14 mouse cellular contexts compared by ENCODE assay signal in the genomic region with DNA sequence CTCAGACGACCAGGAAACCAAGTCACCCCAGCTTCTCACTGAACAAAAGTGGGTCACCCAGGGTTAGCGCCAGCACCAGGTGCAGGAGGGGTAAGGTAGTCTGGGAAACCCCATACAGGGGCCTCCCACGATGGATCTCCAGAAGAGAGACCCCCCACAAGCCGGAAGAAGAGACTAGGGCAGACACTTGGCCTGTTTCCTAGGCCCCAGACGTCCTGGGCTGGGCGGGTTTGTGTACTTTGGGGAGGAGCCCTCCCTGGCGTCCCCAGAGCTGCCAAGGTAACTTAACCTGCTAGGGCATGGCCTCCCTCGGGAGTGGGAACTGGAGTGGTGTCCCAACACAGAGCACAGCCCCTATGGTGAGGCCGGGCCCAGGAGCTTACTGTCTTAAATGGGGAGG. TPM values are rescaled to one million over a fixed set of nuclear protein-coding genes. Genes with fewer than 3 reads are reported as not detected.
DNase-seq lines count a peak whose midpoint lies in the region; ATAC-seq and TF ChIP-seq lines count a peak whose summit lies in the region.
"Had no signal": no experiment of that assay in that cellular context is flagged by ENCODE, and none has a peak within 500 bp of the region (broad histone marks: within the 10 kb centered on the region; RNA-seq: fewer than 3 reads in every experiment).

No protein-coding gene starts in this region.

- WGBS in heart, postnatal 0 days, result 48% methylated on average over 9 of the region's 9 CpGs
- WGBS in embryonic facial prominence, embryonic 11.5 days, result 45% methylated on average over 9 of the region's 9 CpGs
- WGBS in intestine, embryonic 16.5 days, result 33% methylated on average over 9 of the region's 9 CpGs
- 26% methylated on average over 9 of the region's 9 CpGs for whole genome bisulfite sequencing in stomach, postnatal 0 days
- 34% methylated on average over 9 of the region's 9 CpGs for WGBS in liver, postnatal 0 days (ENCODE audit: insufficient replicate concordance)

- peak overlapping the region; percentile 21; the same call in 1 of the 2 replicates for H3K4me2 ChIP-seq in heart, postnatal 0 days (ENCODE audit: low read depth, low read length)
- H3K4me2 ChIP-seq in embryonic facial prominence, embryonic 11.5 days (ENCODE audit: low read depth, low read length), result no peak overlapping the region
- no peak overlapping the region for H3K4me2 ChIP-seq in intestine, embryonic 16.5 days (ENCODE audit: low read depth, low read length)
- H3K4me2 ChIP-seq in stomach, postnatal 0 days (replicated peaks; ENCODE audit: low read depth), result peak overlapping the region; percentile 25
- H3K4me2 ChIP-seq in liver, postnatal 0 days (ENCODE audit: low read depth, low read length), result no peak overlapping the region
- H3K4me2 ChIP-seq: forebrain, embryonic 12.5 days; limb, embryonic 15.5 days; neural tube, embryonic 15.5 days had no signal

- DNase-seq in heart, postnatal 0 days (ENCODE audit: low spot score), result no peak
- no peak for DNase-seq in heart, adult 11 months
- no peak for DNase-seq in embryonic facial prominence, embryonic 11.5 days (ENCODE audit: low spot score)
- DNase-seq in stomach, postnatal 0 days (ENCODE audit: low spot score), result peak; percentile 72
- no peak for DNase-seq in liver, postnatal 0 days
- no peak for DNase-seq in left cerebral cortex, adult 2 months (ENCODE audit: extremely low spot score in 1 of 2, low spot score in 2 of 2)
- DNase-seq: heart, postnatal 36 days; midbrain, embryonic 14.5 days had no signal

- H3K27ac ChIP-seq in heart, postnatal 0 days (ENCODE audit: low read depth), result peak overlapping the region; percentile 47; the same call in 1 of the 2 replicates
- no peak overlapping the region for H3K27ac ChIP-seq in embryonic facial prominence, embryonic 11.5 days (replicated peaks; ENCODE audit: low read depth, low read length)
- H3K27ac ChIP-seq in intestine, embryonic 16.5 days (ENCODE audit: low read length), result peak overlapping the region; percentile 66
- 0 out of 2 replicates have a peak overlapping the region, but pooled peaks have one; percentile 8 for H3K27ac ChIP-seq in stomach, postnatal 0 days (replicated peaks)
- H3K27ac ChIP-seq in liver, postnatal 0 days (ENCODE audit: low read depth), result no peak overlapping the region
- no peak overlapping the region for H3K27ac ChIP-seq in left cerebral cortex, adult 2 months
- H3K27ac ChIP-seq: forebrain, embryonic 12.5 days; limb, embryonic 15.5 days; neural tube, embryonic 15.5 days had no signal

- intact Hi-C loops in left cerebral cortex, adult 2 months (cut with DNase I), result no loop called here

- TF ChIP-seq CTCF in heart, postnatal 0 days (IDR thresholded peaks at IDR 0.05; ENCODE audit: low read depth), result no peak
- no peak for TF ChIP-seq CTCF in stomach, postnatal 0 days (IDR thresholded peaks at IDR 0.05; ENCODE audit: low read depth)
- no peak for TF ChIP-seq CTCF in liver, postnatal 0 days (IDR thresholded peaks at IDR 0.05; ENCODE audit: low read depth)
- TF ChIP-seq CTCF in left cerebral cortex, adult 2 months (IDR thresholded peaks at IDR 0.05), result no peak

- no peak overlapping the region for H3K9ac ChIP-seq in heart, postnatal 0 days (replicated peaks; ENCODE audit: low read depth, low read length)
- 0 out of 2 replicates have a peak overlapping the region, but pooled peaks have one; percentile 2 for H3K9ac ChIP-seq in embryonic facial prominence, embryonic 11.5 days (replicated peaks; ENCODE audit: low read length)
- H3K9ac ChIP-seq in intestine, embryonic 16.5 days (ENCODE audit: low read depth, low read length), result peak overlapping the region; percentile 40; the same call in 1 of the 2 replicates
- peak overlapping the region; percentile 41 for H3K9ac ChIP-seq in stomach, postnatal 0 days (ENCODE audit: low read length)
- H3K9ac ChIP-seq in liver, postnatal 0 days (replicated peaks), result no peak overlapping the region
- H3K9ac ChIP-seq: forebrain, embryonic 12.5 days; limb, embryonic 15.5 days; neural tube, embryonic 15.5 days had no signal

- peaks cover 9% of the 10 kb centered on the region; the same call in 1 of the 2 replicates for H3K36me3 ChIP-seq in heart, postnatal 0 days (replicated peaks; ENCODE audit: control insufficient read depth, insufficient read depth, low read length)
- H3K36me3 ChIP-seq in embryonic facial prominence, embryonic 11.5 days (replicated peaks; ENCODE audit: control insufficient read depth, insufficient read depth, low read depth, low read length), result no peaks in the 10 kb centered on the region
- no peaks in the 10 kb centered on the region for H3K36me3 ChIP-seq in intestine, embryonic 16.5 days (ENCODE audit: control insufficient read depth, insufficient read depth, low read length)
- H3K36me3 ChIP-seq in stomach, postnatal 0 days (ENCODE audit: control insufficient read depth, insufficient read depth, low read length), result no peaks in the 10 kb centered on the region
- no peaks in the 10 kb centered on the region for H3K36me3 ChIP-seq in liver, postnatal 0 days (replicated peaks; ENCODE audit: insufficient read depth, low read length)
- H3K36me3 ChIP-seq: forebrain, embryonic 12.5 days; limb, embryonic 15.5 days; neural tube, embryonic 15.5 days had no signal

- no peaks in the 10 kb centered on the region for H3K27me3 ChIP-seq in heart, postnatal 0 days (ENCODE audit: control insufficient read depth, insufficient read depth, low read length)
- no peaks in the 10 kb centered on the region for H3K27me3 ChIP-seq in embryonic facial prominence, embryonic 11.5 days (ENCODE audit: control insufficient read depth, insufficient read depth, low read length)
- no peaks in the 10 kb centered on the region for H3K27me3 ChIP-seq in intestine, embryonic 16.5 days (replicated peaks; ENCODE audit: control insufficient read depth, insufficient read depth, low read length)
- H3K27me3 ChIP-seq in stomach, postnatal 0 days (ENCODE audit: control insufficient read depth, insufficient read depth, low read length), result no peaks in the 10 kb centered on the region
- H3K27me3 ChIP-seq in liver, postnatal 0 days (ENCODE audit: insufficient read depth, low read length), result no peaks in the 10 kb centered on the region
- H3K27me3 ChIP-seq: CH12.LX; forebrain, embryonic 12.5 days; limb, embryonic 15.5 days; neural tube, embryonic 15.5 days had no signal

- H3K4me3 ChIP-seq in heart, postnatal 0 days (ENCODE audit: low read depth, low read length), result no peak overlapping the region
- H3K4me3 ChIP-seq in embryonic facial prominence, embryonic 11.5 days (ENCODE audit: low read depth, low read length), result no peak overlapping the region
- no peak overlapping the region for H3K4me3 ChIP-seq in intestine, embryonic 16.5 days (ENCODE audit: low read length)
- no peak overlapping the region for H3K4me3 ChIP-seq in stomach, postnatal 0 days (ENCODE audit: low read depth, low read length)
- no peak overlapping the region for H3K4me3 ChIP-seq in liver, postnatal 0 days (ENCODE audit: low read depth, low read length)
- no peak overlapping the region for H3K4me3 ChIP-seq in left cerebral cortex, adult 2 months
- H3K4me3 ChIP-seq: forebrain, embryonic 12.5 days; limb, embryonic 15.5 days; neural tube, embryonic 15.5 days had no signal

- TF ChIP-seq EP300 in heart, postnatal 0 days (IDR thresholded peaks at IDR 0.05; ENCODE audit: low read depth), result no peak
- TF ChIP-seq EP300 in stomach, postnatal 0 days (optimal IDR thresholded peaks at IDR 0.05), result no peak
- no peak for TF ChIP-seq EP300 in liver, postnatal 0 days (IDR thresholded peaks at IDR 0.05; ENCODE audit: low read depth)

- H3K9me3 ChIP-seq in heart, postnatal 0 days (replicated peaks; ENCODE audit: control insufficient read depth, low read length), result no peaks in the 10 kb centered on the region
- H3K9me3 ChIP-seq in embryonic facial prominence, embryonic 11.5 days (replicated peaks; ENCODE audit: control insufficient read depth, low read length), result no peaks in the 10 kb centered on the region
- H3K9me3 ChIP-seq in intestine, embryonic 16.5 days (ENCODE audit: control insufficient read depth, low read length), result no peaks in the 10 kb centered on the region
- no peaks in the 10 kb centered on the region for H3K9me3 ChIP-seq in stomach, postnatal 0 days (ENCODE audit: control insufficient read depth, low read length)
- no peaks in the 10 kb centered on the region for H3K9me3 ChIP-seq in liver, postnatal 0 days (ENCODE audit: low read length)
- H3K9me3 ChIP-seq: forebrain, embryonic 12.5 days; limb, embryonic 15.5 days; neural tube, embryonic 15.5 days had no signal

- ATAC-seq in heart, postnatal 0 days (ENCODE audit: insufficient read depth, low read depth), result no peak
- 0 out of 2 replicates have a peak, but pooled peaks have one; percentile 23 for ATAC-seq in embryonic facial prominence, embryonic 11.5 days (replicated peaks; ENCODE audit: insufficient number of reproducible peaks, low FRiP score, low TSS enrichment, low read depth)
- ATAC-seq in intestine, embryonic 16.5 days, result peak; percentile 84
- peak; percentile 75 for ATAC-seq in stomach, postnatal 0 days (ENCODE audit: low FRiP score, low TSS enrichment)
- no peak for ATAC-seq in liver, postnatal 0 days

- H3K4me1 ChIP-seq in heart, postnatal 0 days (ENCODE audit: control insufficient read depth, insufficient read depth), result 0 out of 2 replicates have a peak, but pooled peaks cover 4% of the 10 kb centered on the region
- peaks cover 2% of the 10 kb centered on the region; the same call in 1 of the 2 replicates for H3K4me1 ChIP-seq in embryonic facial prominence, embryonic 11.5 days (ENCODE audit: control insufficient read depth, insufficient read depth, low read length)
- peaks cover 10% of the 10 kb centered on the region for H3K4me1 ChIP-seq in intestine, embryonic 16.5 days (ENCODE audit: control insufficient read depth, insufficient read depth, low read length)
- H3K4me1 ChIP-seq in stomach, postnatal 0 days (replicated peaks; ENCODE audit: control insufficient read depth, insufficient read depth), result no peaks in the 10 kb centered on the region; the same call in 1 of the 2 replicates
- H3K4me1 ChIP-seq in liver, postnatal 0 days (ENCODE audit: insufficient read depth), result no peaks in the 10 kb centered on the region
- H3K4me1 ChIP-seq: forebrain, embryonic 12.5 days; neural tube, embryonic 15.5 days had no signal

RNA-seq across cellular contexts. Expression of a gene that starts 9.3 kb away (rescaled TPM):
- 0.50 TPM in 1 of 2 replicates, not detected in the other for total RNA-seq in heart, postnatal 0 days (2014; rRNA removed; ENCODE audit: low replicate concordance)
- polyA plus RNA-seq in heart, postnatal 0 days (2015; fragmentation: Nextera tagmentation; extraction: Ambion mirVana), result 0.49 and 0.55 TPM in 2 replicates
- not detected in 2 replicates for polyA plus RNA-seq in embryonic facial prominence, embryonic 11.5 days (2014; fragmentation: Nextera tagmentation; extraction: Ambion mirVana)
- 0.53 and 0.54 TPM in 2 replicates for polyA plus RNA-seq in intestine, embryonic 16.5 days (2015; fragmentation: Nextera tagmentation; extraction: Ambion mirVana)
- polyA plus RNA-seq in stomach, postnatal 0 days (2015; fragmentation: Nextera tagmentation; extraction: Ambion mirVana), result 0.23 and 0.41 TPM in 2 replicates
- not detected in 2 replicates for polyA plus RNA-seq in liver, postnatal 0 days (2015; fragmentation: Nextera tagmentation; extraction: Ambion mirVana)
- total RNA-seq in left cerebral cortex, adult 2 months (2021), result not detected
- total RNA-seq: layer of hippocampus, adult 18-20 months had no signal
- polyA plus RNA-seq: forebrain, embryonic 12.5 days; midbrain, embryonic 14.5 days had no signal

RNA-seq across cellular contexts. Expression of a gene that starts 13.3 kb away (rescaled TPM):
- total RNA-seq in heart, postnatal 0 days (2014; rRNA removed; ENCODE audit: low replicate concordance), result 66.6 and 76.3 TPM in 2 replicates
- 72.9 and 74.9 TPM in 2 replicates for polyA plus RNA-seq in heart, postnatal 0 days (2015; fragmentation: Nextera tagmentation; extraction: Ambion mirVana)
- polyA plus RNA-seq in embryonic facial prominence, embryonic 11.5 days (2014; fragmentation: Nextera tagmentation; extraction: Ambion mirVana), result 23.7 and 28.7 TPM in 2 replicates
- polyA plus RNA-seq in intestine, embryonic 16.5 days (2015; fragmentation: Nextera tagmentation; extraction: Ambion mirVana), result 38.3 and 40.5 TPM in 2 replicates
- 12.7 and 13.2 TPM in 2 replicates for polyA plus RNA-seq in stomach, postnatal 0 days (2015; fragmentation: Nextera tagmentation; extraction: Ambion mirVana)
- 11.4 and 12.6 TPM in 2 replicates for polyA plus RNA-seq in liver, postnatal 0 days (2015; fragmentation: Nextera tagmentation; extraction: Ambion mirVana)
- 1 to 10 TPM; 3.2 to 3.6 TPM for total RNA-seq in left cerebral cortex, adult 2 months (2021)

RNA-seq across cellular contexts. Expression of a gene that starts 21.5 kb away (rescaled TPM):
- 0.70 and 0.76 TPM in 2 replicates for total RNA-seq in heart, postnatal 0 days (2014; rRNA removed; ENCODE audit: low replicate concordance)
- polyA plus RNA-seq in heart, postnatal 0 days (2015; fragmentation: Nextera tagmentation; extraction: Ambion mirVana), result 0.23 and 0.51 TPM in 2 replicates
- 0.03 and 0.07 TPM in 2 replicates for polyA plus RNA-seq in embryonic facial prominence, embryonic 11.5 days (2014; fragmentation: Nextera tagmentation; extraction: Ambion mirVana)
- polyA plus RNA-seq in intestine, embryonic 16.5 days (2015; fragmentation: Nextera tagmentation; extraction: Ambion mirVana), result 0.02 TPM in 1 of 2 replicates, not detected in the other
- polyA plus RNA-seq in stomach, postnatal 0 days (2015; fragmentation: Nextera tagmentation; extraction: Ambion mirVana), result 0.02 and 0.12 TPM in 2 replicates
- polyA plus RNA-seq in liver, postnatal 0 days (2015; fragmentation: Nextera tagmentation; extraction: Ambion mirVana), result 0.04 and 0.06 TPM in 2 replicates
- not detected for total RNA-seq in left cerebral cortex, adult 2 months (2021)
- polyA plus RNA-seq: midbrain, embryonic 14.5 days had no signal

RNA-seq across cellular contexts. Expression of a gene that starts 60.0 kb away (rescaled TPM):
- total RNA-seq in heart, postnatal 0 days (2014; rRNA removed; ENCODE audit: low replicate concordance), result 0.19 and 2.2 TPM in 2 replicates
- polyA plus RNA-seq in heart, postnatal 0 days (2015; fragmentation: Nextera tagmentation; extraction: Ambion mirVana), result 1.2 and 1.3 TPM in 2 replicates
- polyA plus RNA-seq in embryonic facial prominence, embryonic 11.5 days (2014; fragmentation: Nextera tagmentation; extraction: Ambion mirVana), result 1.3 and 1.9 TPM in 2 replicates
- 3.0 and 4.4 TPM in 2 replicates for polyA plus RNA-seq in intestine, embryonic 16.5 days (2015; fragmentation: Nextera tagmentation; extraction: Ambion mirVana)
- polyA plus RNA-seq in stomach, postnatal 0 days (2015; fragmentation: Nextera tagmentation; extraction: Ambion mirVana), result 1.9 TPM in 2 replicates
- 34.8 and 36.0 TPM in 2 replicates for polyA plus RNA-seq in liver, postnatal 0 days (2015; fragmentation: Nextera tagmentation; extraction: Ambion mirVana)
- not detected for total RNA-seq in left cerebral cortex, adult 2 months (2021)
- total RNA-seq: layer of hippocampus, adult 18-20 months had no signal

Comparison
In these comparisons a context has a peak if more than half of its experiments do, and no peak if none do; other contexts are left out.
1. ATAC-seq: peak in embryonic facial prominence, embryonic 11.5 days (single experiment), intestine, embryonic 16.5 days (single experiment) and stomach, postnatal 0 days (single experiment); none in heart, postnatal 0 days (single experiment) and liver, postnatal 0 days (single experiment).
2. H3K27ac ChIP-seq: peak in heart, postnatal 0 days (single experiment), intestine, embryonic 16.5 days (single experiment) and stomach, postnatal 0 days (single experiment); none in embryonic facial prominence, embryonic 11.5 days (single experiment), liver, postnatal 0 days (single experiment) and left cerebral cortex, adult 2 months (single experiment).
3. H3K4me2 ChIP-seq: peak in heart, postnatal 0 days (single experiment) and stomach, postnatal 0 days (single experiment); none in embryonic facial prominence, embryonic 11.5 days (single experiment), intestine, embryonic 16.5 days (single experiment) and liver, postnatal 0 days (single experiment).
4. H3K9ac ChIP-seq: peak in embryonic facial prominence, embryonic 11.5 days (single experiment), intestine, embryonic 16.5 days (single experiment) and stomach, postnatal 0 days (single experiment); none in heart, postnatal 0 days (single experiment) and liver, postnatal 0 days (single experiment).